Mouse (Mus musculus): Measurements from ENCODE around the gene Nrd1.

- TF ChIP-seq CTCF (IDR thresholded peaks at IDR 0.05; ENCODE audit: low read depth): no peak
- no peak for TF ChIP-seq EP300 (IDR thresholded peaks at IDR 0.05; ENCODE audit: low read depth)
These were observed 13.0 kb upstream of the Nrd1 start for GRCm38 (mm10) chr4:108987473-108987842.

Data from liver, embryonic 14.5 days (tissue).